Mouse (Mus musculus) natural killer cell, adult 2 months (primary cell): ENCODE data around the gene Btn1a1.
A peak's percentile ranks its signal among the peaks of the same experiment; 100 is the strongest.

Experiments used
- DNase-seq, 2 experiments: peaks; one replicate each; pipeline ENCODE4 v3.0.0; 2022; ENCODE audit warnings: low spot score in 2 of 2

Btn1a1 gene

GRCm38 (mm10) chr13:23465600-23466109 is at the start of gene Btn1a1:
Gene Btn1a1, minus strand, starts transcription at chr13:23465901.
- peak in 1 of 2 experiments; percentile 24 for DNase-seq

- no peak for DNase-seq
Measured at GRCm38 (mm10) chr13:23515281-23515680, 49.6 kb upstream of the Btn1a1 start.

GRCm38 (mm10) chr13:23513517-23513916 is 47.8 kb upstream of the Btn1a1 start:
- DNase-seq, result no peak

- no peak for DNase-seq
Measured at GRCm38 (mm10) chr13:23510127-23510526, 44.4 kb upstream of the Btn1a1 start.

- no peak for DNase-seq
Measured at GRCm38 (mm10) chr13:23506819-23507515, 41.3 kb upstream of the Btn1a1 start.

GRCm38 (mm10) chr13:23506351-23506750 is 40.6 kb upstream of the Btn1a1 start:
- peak; percentile 52 to 64 for DNase-seq

- DNase-seq, result no peak
Measured at GRCm38 (mm10) chr13:23505662-23506345, 40.1 kb upstream of the Btn1a1 start.

GRCm38 (mm10) chr13:23503797-23504196 is 38.1 kb upstream of the Btn1a1 start:
- DNase-seq, result peak; percentile 42 to 59

- no peak for DNase-seq
Measured at GRCm38 (mm10) chr13:23502916-23503315, 37.2 kb upstream of the Btn1a1 start.

- DNase-seq, result no peak
Measured at GRCm38 (mm10) chr13:23502031-23502567, 36.4 kb upstream of the Btn1a1 start.

- DNase-seq, result no peak
Measured at GRCm38 (mm10) chr13:23501511-23501910, 35.8 kb upstream of the Btn1a1 start.

GRCm38 (mm10) chr13:23500424-23501200 is 34.9 kb upstream of the Btn1a1 start:
- peak; percentile 67 to 78 for DNase-seq

GRCm38 (mm10) chr13:23499943-23500342 is 34.2 kb upstream of the Btn1a1 start:
- no peak for DNase-seq

GRCm38 (mm10) chr13:23498653-23499052 is 33.0 kb upstream of the Btn1a1 start:
- DNase-seq, result no peak

GRCm38 (mm10) chr13:23497656-23498321 is 32.1 kb upstream of the Btn1a1 start:
- DNase-seq, result no peak

GRCm38 (mm10) chr13:23495526-23495925 is 29.8 kb upstream of the Btn1a1 start:
- DNase-seq, result no peak

GRCm38 (mm10) chr13:23491990-23492389 is 26.3 kb upstream of the Btn1a1 start:
- no peak for DNase-seq

- no peak for DNase-seq
Measured at GRCm38 (mm10) chr13:23491263-23491662, 25.6 kb upstream of the Btn1a1 start.

GRCm38 (mm10) chr13:23490863-23491262 is 25.2 kb upstream of the Btn1a1 start:
- DNase-seq, result no peak

GRCm38 (mm10) chr13:23488400-23489322 is 23.0 kb upstream of the Btn1a1 start, which contains the start of gene Btn2a2:
Gene Btn2a2, minus strand, starts transcription at chr13:23488857.
- DNase-seq, result peak in 1 of 2 experiments; percentile 52
